Mouse (Mus musculus): ENCODE results near the gene Slc4a7.
"Not testable (repeated sequence)": the region's sequence is repeated elsewhere in the genome, so short reads cannot be mapped to it uniquely, and the experiment has no call there.

The Slc4a7 gene

GRCm38 (mm10) chr14:14800332-14800731, 98.3 kb downstream of the Slc4a7 start:
- no peak for DNase-seq (ENCODE audit: low spot score)

GRCm38 (mm10) chr14:14800810-14801209, 98.7 kb downstream of the Slc4a7 start:
- DNase-seq (ENCODE audit: low spot score) = no peak

- not testable (repeated sequence) for DNase-seq (ENCODE audit: low spot score)
These were observed 101.0 kb downstream of the Slc4a7 start, which contains the start of gene Nek10 for GRCm38 (mm10) chr14:14803115-14803514. Gene Nek10 (plus strand): TSS chr14:14803415.

- DNase-seq (ENCODE audit: low spot score) = peak; percentile 11
These were observed 101.9 kb downstream of the Slc4a7 start for GRCm38 (mm10) chr14:14803921-14804517.

- DNase-seq (ENCODE audit: low spot score) = no peak
These were observed 102.6 kb downstream of the Slc4a7 start for GRCm38 (mm10) chr14:14804518-14805212.

GRCm38 (mm10) chr14:14832520-14833240, 130.6 kb downstream of the Slc4a7 start:
- DNase-seq (ENCODE audit: low spot score) = peak; percentile 64

GRCm38 (mm10) chr14:14833498-14833897, 131.4 kb downstream of the Slc4a7 start:
- no peak for DNase-seq (ENCODE audit: low spot score)

- no peak for DNase-seq (ENCODE audit: low spot score)
These were observed 132.2 kb downstream of the Slc4a7 start for GRCm38 (mm10) chr14:14834266-14834665.

GRCm38 (mm10) chr14:14837627-14838026, 135.5 kb downstream of the Slc4a7 start:
- DNase-seq (ENCODE audit: low spot score) = no peak

- DNase-seq (ENCODE audit: low spot score) = no peak
These were observed 136.0 kb downstream of the Slc4a7 start for GRCm38 (mm10) chr14:14838109-14838508.

- DNase-seq (ENCODE audit: low spot score) = no peak
These were observed 140.9 kb downstream of the Slc4a7 start for GRCm38 (mm10) chr14:14842734-14843530.

Measured in ovary, postnatal 14 days (tissue).